Mouse (Mus musculus): ENCODE measurements around the gene Cdx2.

The Cdx2 gene

DNA sequence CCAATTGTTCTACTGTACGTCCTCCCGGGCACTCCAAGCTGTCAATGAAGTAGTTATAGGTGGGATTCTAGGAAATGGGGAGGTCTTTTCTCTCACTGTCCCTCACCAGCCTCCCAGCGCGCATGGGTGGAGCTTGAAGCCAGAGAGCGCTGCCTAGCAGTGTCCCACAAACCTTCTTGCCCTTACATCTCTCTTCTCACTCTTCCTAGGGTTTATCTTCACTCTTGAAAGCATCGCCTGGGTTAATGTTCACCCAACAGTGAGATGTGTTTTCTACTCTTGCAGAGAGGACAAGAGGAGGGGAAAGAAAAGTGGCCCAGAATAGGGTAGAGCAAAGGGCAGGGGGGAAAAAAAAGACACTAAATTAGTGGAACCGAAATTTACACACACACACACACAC is 10.3 kb upstream of the Cdx2 start:
- no peak for DNase-seq (ENCODE audit: extremely low spot score, low spot score)

DNA sequence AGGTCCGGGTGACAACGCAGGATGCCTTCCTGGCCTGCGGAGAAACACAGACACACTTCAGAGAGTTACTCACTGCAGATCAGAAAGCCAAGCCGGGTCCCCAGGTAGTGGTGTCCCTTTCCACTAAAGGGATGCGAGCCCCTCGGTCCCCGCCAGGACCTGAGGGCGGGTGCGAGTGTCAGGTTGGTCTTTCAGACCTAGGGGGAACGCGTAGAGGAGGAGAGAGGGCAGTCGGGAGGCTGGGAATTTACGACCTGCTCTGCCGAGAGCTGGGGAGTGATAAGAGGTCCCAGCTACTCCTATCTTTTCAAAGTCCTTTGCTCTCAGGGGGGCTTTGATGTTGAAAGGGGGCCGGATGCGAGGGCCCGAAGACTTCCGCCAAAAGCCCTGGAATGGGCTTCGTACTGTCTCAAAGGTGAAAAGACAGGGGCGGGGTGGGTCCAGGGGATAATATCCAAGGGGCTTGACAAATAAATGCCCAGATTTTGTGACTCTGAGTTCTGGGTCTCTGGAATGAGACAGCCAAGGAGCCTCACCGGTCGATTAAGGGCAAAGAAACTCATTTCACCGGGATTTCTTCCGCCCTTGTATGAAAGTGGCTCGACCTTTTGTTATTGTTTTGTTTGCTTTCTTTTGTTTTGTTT is 8.5 kb upstream of the Cdx2 start:
- DNase-seq (ENCODE audit: extremely low spot score, low spot score) = no peak

DNA sequence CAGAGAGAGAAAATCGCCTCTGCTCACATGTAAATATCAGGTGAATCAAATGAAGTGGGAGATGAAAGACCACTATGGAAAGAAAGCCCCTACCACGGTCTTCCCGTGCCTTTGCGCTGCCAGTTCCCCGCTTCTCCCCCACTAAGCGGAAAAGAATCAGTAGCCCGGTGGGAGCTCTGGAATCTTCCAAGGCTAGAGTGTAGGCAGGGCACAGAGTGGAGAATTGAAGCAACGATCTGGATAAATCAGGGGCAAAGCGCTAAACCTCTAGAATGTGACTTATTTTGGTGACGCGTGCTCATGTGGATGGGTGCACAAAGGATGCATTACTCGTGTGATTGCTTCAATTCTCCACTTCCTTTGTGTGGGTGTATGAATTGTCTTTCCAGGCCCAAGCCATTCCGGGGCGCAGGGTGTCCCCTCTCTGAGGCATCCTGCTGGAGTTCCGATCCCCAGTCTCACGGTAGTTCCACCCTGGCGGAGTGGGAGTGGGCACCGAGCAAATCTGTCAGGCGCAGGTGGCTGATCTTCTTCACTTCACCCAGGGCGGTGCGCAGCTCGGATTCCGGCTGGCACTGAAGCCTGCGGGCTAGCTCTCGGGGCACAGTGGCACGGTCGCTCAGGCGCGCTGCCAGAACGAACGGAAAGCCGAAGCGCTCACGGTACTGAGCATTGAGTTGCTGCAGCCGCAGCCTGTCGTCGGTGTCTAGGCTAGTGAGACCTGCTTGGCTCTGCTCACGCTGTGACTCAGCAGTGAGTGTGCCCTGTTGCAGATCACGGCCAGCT is 7.8 kb upstream of the Cdx2 start:
- DNase-seq (ENCODE audit: extremely low spot score, low spot score) = peak; percentile 61

DNA sequence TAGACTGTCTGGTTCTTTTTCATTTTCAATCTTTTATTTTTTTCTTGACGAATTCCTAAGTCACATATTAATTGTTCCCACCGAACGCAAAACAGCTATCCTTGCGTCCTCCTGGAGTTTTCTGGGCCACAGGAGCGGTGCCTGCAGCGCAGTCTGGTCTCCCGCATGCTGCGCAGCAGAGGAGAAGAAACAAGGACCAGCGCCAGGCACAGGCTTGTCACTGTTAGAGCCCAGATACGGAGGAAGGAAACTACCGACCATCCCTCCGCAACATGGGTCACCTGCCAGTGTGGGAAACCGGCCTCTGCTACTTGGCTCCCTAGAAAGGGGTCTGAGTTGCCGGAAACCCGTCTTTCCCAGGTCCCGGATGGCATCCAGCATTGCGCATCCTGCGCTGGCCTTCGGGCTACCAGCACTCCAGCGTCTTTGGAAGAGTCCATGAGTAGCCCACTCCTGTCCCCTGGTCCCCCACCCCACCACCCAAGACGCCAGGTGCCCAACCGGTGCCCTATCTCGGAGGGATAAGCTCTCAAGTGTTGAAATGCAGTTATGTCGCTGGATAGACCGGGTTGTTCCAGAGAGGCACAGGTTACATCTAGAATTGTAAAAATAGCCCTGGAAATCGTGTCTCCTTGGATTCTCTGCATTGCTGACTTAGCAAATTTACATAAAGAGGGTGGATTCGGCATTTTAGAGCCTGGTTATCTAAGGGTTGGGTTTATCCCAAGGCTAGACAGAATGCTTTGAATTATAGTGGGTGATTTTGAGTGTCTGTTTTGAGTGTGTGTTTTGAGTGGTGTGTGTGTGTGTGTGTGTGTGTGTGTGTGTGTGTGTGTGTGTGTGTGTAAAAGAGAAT is 6.0 kb upstream of the Cdx2 start:
- DNase-seq (ENCODE audit: extremely low spot score, low spot score) = peak; percentile 58

DNA sequence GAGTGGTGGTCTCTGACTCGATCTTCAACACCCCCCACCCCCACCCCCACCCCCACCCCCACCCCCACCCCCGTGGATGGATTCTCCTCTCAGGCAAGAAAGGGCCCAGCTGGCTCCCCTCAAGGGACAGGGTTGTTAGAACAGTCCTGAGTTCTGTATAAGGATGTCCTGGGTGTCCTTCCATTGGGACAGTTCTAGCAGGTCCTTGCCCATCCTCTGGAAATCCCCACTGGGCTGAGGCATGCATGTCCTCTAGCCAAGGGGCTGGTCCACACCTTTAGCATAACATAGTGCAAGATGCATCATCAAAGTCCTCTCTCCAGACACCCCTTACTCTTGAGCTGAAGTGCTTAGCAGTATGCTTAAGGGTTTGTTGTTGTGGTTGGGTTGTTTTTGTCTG is 2.7 kb upstream of the Cdx2 start:
- peak; percentile 27 for DNase-seq (ENCODE audit: extremely low spot score, low spot score)

DNA sequence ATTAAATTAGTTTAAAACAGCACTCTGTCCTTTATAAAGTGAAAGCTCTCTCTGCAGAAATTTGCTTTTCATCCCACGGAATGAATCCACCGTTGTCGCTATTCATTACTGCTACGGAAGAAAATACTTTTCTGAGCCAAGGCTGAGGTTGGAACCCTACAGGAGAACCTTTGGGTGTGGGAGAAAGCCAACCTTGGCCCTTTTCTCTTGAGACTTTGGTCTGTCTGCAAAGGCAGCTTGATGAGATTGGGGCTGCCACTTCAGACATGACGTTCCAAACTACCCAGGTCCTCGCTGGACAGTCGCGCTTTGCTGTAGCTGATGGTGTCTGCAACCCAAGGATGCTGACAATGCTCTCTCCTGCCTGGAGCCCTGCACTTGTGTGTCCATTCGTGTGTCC is 1.4 kb upstream of the Cdx2 start:
- DNase-seq (ENCODE audit: extremely low spot score, low spot score) = peak; percentile 36

DNA sequence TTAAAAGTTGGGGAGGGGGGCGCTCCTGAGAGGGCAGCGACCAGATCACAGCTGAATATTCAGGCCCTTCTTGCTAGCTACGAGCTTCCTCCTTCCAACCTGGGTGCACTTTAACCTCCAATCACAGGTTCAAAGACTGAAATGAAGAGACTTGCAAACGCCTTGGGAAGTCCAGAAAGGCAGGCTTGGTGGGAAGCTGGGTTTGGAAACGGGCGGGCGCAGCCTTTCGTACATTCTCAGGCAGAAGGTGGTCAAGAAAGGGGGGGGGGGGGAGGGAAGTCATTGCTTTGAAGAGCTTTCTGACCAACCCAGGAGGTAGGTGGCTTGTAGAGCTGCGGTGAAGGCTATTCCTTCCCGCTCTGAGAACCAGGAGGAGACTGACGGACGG is 322 bp upstream of the Cdx2 start:
- DNase-seq (ENCODE audit: extremely low spot score, low spot score) = peak; percentile 31

DNA sequence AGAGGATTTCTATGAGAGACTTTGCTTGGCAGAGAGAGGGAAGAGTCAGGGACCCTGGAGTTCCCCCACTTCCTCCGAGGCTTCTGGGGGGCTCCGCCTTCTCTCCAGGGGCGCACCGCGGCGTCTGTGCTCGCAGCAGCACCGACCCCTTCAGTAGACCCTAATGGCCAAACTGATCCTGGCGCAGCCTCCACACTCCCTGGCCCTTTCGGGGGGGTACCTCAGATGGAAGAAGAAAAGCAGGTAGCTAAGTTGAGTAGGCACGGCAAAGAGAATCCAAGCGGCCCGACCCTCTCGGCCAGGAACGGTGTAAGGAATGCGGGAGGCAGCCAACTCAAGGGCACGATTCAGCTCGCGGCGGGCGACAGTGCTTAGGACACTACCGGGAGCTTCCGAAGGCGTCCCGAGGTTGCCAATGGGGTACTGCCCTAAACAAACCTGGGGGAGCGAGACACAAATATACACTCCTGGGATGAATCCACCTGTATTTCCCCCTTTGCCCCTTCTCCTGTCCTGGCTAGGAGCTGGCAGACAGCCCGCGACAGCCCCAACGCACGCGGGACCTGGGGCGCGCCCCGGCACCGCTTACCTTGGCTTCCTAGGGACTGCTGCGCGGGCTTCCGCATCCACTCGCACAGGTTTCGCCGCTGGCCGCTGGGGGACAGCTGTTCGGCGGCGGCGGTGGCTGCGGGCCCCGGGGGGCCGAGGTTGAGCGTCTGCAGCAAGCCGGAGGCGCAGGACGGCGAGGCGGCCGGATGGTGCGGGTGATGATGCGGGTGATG is 1.0 kb downstream of the Cdx2 start:
- peak; percentile 61 for DNase-seq (ENCODE audit: extremely low spot score, low spot score)

DNA sequence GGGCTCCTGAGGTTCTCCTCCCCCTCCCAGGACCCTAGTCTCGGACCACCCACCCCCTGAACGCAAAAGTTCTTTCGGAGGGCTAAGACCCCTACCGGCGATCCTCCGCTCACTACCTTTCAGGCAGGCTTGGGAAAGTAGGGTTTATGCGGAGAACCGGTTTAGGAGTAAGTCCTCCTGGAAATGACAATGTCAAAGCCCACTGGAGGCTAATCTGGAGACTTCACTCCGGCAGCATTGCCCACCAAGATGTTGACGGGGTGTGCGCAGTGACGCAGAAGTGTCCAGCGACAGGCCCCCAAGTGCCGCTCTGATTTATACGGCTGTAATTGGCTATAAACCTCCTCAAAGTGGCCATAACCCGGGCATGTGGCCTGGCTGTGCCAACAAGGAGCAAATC is 1.9 kb downstream of the Cdx2 start:
- DNase-seq (ENCODE audit: extremely low spot score, low spot score) = peak; percentile 63

DNA sequence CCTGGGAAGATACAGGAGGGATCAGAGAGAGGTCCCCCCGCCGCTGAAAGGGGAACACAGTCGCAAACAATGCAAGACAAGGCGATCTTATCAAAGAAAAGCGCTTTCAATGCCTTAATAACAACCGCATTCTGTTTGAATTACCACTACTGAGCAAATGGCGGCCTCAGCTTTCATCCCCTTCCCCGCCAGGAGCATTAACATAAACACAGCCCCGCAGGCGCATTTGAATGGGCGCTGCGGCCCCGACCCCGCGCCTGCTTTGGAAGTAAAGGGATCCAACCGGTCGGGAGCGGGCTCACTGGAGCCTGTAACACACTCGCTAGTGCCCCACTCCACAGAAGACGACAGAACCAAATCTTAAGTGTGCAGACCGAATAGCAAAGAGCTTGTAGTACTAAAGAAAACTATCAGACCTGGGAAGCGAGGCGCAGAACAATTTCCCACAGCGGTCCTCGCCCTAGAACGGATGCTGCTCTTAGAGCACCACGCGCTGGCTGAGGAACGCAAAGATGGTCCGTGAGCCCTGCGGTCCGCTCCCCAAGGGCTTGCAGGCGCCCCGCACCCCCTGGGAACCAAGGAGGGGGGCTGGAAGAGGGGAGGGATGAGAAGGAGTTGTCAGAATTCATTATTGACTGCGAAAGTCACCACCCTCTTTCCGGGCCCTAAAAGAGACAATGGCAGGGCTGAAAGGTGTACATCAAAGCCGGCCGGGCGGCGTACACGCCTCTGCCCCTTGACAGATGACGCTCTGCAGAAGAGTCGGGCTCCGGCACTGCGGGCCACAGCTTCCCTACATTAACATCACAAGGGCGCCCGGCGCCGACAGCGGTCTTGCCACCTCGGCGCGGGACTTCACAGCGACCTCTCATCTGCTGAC is 2.6 kb downstream of the Cdx2 start:
- peak; percentile 67 for DNase-seq (ENCODE audit: extremely low spot score, low spot score)

DNA sequence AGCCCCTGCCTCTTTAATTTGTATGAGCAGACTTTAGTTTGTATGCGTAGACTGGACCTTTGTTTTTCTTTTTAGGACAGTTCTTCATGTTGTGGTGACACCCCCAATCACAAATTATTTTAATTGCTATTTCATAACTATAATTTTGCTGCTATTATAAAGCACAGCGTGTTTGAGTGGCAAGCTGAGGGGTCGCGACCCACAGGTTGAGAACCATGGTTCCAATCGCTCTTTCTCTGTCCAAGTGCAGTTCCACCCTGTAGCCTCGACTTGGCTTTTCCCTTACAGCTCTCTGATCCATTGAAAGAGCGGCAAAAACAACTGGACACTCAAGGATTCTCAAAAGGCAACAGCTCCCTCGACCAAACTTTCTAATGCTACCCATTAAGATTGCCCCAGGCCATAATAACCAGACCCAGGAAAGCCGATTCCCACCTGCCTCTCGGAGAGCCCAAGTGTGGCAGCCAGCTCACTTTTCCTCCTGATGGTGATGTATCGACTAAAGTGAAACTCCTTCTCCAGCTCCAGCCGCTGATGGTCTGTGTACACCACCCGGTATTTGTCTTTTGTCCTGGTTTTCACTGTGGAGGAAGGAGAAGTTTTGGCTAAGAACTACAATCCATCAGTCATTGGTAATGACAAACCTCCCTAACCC is 4.2 kb downstream of the Cdx2 start:
- peak; percentile 44 for DNase-seq (ENCODE audit: extremely low spot score, low spot score)

DNA sequence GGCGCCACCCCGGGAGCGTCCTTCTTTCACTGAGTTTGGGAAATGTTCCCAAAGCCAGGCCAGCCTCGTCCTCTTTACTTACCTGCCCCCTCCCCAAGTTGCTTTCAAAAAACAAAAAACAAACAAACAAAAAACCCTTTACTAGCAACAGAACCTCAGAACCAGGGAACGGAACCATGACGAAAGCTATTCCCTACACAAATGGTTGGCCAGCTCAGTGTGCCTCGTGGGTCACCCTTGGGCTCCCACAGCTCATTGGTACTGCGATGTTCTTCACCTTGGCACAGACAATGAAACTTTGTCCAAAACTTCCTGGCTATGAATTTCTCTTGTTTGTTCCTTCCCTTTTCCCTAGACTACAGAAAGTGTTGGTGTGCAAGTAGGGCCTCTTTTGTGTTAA is 4.9 kb downstream of the Cdx2 start:
- no peak for DNase-seq (ENCODE audit: extremely low spot score, low spot score)

DNA sequence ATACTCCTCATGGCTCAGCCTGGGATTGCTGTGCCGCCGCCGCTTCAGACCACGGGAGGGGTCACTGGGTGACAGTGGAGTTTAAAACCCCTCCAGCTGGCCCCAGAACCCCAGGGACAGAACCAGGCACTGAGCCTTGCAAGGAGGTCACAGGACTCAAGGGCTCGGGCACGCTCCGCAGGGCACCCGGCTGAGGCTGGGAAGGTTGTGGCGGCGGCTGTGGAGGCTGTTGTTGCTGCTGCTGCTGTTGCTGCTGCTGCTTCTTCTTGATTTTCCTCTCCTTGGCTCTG is 5.3 kb downstream of the Cdx2 start:
- DNase-seq (ENCODE audit: extremely low spot score, low spot score) = peak; percentile 56

DNA sequence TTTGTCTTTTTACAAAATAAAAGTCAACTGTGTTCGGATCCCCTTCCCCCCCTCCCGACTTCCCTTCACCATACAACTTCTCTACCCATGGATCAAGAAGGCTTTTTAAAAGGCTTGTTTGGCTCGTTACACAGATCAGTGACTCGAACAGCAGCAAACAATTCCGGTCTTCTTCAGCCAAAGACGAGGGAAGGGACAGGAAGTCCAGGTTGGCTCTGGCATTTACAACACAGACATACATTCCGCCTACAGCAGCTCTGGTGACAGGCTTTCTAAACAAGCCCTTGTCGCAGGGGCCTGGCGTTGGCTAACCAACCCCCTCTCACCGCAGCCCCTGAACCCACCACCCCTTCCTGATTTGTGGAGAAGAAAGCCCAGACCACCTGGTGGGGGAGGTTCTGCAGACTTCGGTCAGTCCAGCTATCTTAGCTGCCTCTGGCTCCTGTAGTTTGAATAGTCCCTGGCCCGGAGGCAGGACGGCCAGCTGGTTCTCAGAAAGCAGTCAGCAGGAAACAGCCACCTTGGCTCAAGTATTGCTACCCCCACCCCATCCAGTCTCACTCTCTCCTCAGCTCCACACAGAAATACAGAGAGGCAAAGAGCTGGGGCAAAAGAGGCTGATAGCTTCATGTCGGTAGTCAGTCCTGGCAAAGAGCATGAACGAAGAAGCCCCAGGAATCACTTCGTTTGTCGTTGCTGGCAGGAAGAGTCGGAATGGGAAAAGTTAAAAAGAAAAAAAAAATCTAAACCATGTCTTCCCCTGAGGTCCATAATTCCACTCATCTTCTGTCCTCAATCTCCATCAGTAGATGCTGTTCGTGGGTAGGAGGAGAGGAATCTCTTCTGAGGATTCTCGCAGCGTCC is 5.9 kb downstream of the Cdx2 start:
- peak; percentile 68 for DNase-seq (ENCODE audit: extremely low spot score, low spot score)

DNA sequence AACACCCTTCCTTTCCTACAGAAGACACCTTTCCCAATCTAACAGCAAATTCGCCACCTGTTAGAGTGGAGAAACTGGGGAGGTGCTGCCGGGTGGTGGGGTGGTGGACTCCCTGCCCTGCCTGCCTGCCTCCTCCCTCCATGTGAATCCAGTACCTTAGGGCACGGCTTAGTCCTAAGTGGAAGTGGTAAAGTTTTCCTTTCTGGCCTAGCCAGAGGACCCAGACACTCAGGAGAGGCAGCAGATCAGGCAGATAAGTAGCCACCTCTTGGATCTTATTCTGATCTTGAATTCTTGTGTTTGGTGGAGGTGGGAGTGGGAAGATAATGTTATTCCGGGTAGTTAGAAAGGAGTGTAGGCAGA is 7.1 kb downstream of the Cdx2 start:
- no peak for DNase-seq (ENCODE audit: extremely low spot score, low spot score)

DNA sequence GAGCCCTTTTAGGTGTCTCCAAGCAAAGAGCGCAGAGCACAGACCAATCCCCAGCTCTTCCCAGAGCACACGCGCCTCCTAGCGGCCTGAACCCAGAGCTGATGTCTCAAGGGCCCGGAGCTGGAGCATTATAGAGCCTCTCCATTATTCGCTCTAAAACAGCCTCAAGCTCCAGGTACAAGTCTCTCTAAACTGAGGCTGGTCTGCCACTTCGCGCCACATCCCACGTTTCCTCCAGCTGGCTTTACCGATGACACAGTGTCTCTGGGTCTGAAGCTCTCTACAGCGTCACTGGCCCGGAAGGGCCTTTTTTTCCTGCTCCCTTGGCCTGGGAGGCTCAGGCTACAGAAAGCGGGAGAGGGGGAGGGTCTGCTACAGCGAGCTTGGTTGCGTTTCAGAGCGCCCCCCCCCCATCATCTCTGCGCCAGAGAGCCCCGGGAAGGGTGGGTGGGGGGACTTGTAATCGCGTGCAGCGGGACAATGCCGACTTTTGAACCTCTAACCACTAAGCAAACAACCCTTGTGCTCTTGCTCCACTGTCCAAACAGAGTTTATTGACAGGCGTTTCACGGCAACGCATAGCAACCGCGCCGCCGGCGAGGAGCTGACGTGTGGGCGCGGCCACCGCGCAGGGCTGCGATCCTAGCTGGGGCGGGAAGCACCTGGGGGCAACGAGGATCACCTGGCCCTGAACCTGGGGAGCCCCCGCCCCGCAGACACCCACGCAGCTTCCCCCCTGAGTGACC is 7.6 kb downstream of the Cdx2 start:
- DNase-seq (ENCODE audit: extremely low spot score, low spot score) = peak; percentile 78

DNA sequence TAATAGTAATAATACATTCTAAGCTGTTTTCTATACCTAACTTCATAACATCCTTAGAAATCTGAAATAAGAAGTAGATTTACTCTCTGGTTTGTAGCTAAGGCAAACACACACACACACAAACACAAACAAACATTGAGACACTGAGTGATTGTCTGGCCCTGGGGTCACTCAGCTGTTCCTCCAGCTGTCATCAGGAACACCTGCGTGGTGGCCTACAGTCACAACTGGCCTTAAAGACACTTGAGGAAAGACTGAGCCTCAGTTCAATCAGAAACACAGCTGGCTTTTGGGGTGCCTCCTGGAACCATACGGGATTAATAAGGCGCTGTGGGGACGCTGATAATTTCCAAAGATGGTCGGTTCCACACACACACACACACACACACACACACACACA is 9.8 kb downstream of the Cdx2 start:
- DNase-seq (ENCODE audit: extremely low spot score, low spot score) = no peak

DNA sequence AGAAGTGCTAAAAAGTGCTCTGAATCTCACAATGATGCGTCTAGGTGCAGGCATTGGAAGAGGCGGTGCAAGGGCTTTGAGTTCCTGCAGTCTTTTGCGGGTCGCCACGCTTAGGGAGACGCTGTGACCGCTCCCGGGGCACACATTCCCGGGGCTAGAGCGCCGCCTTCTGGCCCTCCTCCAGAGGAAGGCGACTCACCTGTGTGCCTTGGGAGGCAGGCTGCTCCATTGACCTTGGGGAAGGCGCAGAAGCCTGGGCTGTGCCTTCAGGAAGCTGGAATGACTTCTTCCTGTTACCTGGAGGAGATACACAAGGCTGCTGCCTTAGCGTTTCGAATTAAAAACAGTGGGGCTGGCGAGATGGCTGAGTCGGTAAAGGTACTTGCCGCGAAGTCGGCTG is 12.9 kb downstream of the Cdx2 start:
- peak; percentile 51 for DNase-seq (ENCODE audit: extremely low spot score, low spot score)
